Mouse (Mus musculus): Measurements from ENCODE around the gene Hipk1. TPM values are rescaled to one million over a fixed set of nuclear protein-coding genes. Genes with fewer than 3 reads are reported as not detected.
A peak's percentile ranks its signal among the peaks of the same experiment; 100 is the strongest.

Hipk1 gene
- polyA plus RNA-seq, 1 experiment from 2014 or later = 13.5 TPM

DNA sequence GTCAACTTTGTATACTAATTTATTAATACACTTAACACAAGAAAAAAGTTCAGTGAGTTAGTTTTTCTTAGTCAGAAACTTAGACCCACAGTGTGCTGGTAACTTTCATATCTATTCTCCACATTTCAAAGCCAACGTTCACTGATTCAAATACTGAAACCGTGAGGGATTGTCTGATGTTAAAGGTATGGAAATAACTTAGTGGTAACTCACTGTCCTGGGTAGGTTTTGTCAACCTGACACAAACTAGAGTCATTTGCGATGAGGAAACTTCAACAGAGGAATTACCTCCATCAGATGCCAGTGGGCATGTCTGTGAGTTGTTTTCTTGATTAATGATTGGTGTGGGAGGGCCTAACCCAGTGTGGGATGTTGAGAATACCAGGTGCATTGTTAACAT, 37.7 kb upstream of the Hipk1 start:
- ATAC-seq (ENCODE audit: insufficient number of reproducible peaks, low FRiP score) = no peak
- no peak overlapping the region for H3K27ac ChIP-seq (ENCODE audit: poor library complexity, severe bottlenecking)
- peaks cover 10% of the 10 kb centered on the region; the same call in 1 of the 2 replicates for H3K4me1 ChIP-seq (replicated peaks)
- no peak overlapping the region for H3K4me3 ChIP-seq
- H3K9ac ChIP-seq = no peak overlapping the region
- no peaks in the 10 kb centered on the region for H3K27me3 ChIP-seq (replicated peaks)
- H3K9me3 ChIP-seq (replicated peaks) = no peaks in the 10 kb centered on the region
- 78% methylated on average over 3 of the region's 3 CpGs for WGBS
- no peak overlapping the region for H3K4me2 ChIP-seq
- H3K36me3 ChIP-seq = no peaks in the 10 kb centered on the region

GRCm38 (mm10) chr3:103827548-103827947, 36.2 kb upstream of the Hipk1 start:
- H3K9me3 ChIP-seq (replicated peaks) = no peaks in the 10 kb centered on the region
- H3K4me3 ChIP-seq = no peak overlapping the region
- H3K27me3 ChIP-seq (replicated peaks) = no peaks in the 10 kb centered on the region
- ATAC-seq (ENCODE audit: insufficient number of reproducible peaks, low FRiP score) = no peak
- H3K4me1 ChIP-seq (replicated peaks) = peaks cover 8% of the 10 kb centered on the region; the same call in 1 of the 2 replicates
- H3K36me3 ChIP-seq = peaks cover 11% of the 10 kb centered on the region
- H3K4me2 ChIP-seq = no peak overlapping the region
- H3K9ac ChIP-seq = no peak overlapping the region
- no peak overlapping the region for H3K27ac ChIP-seq (ENCODE audit: poor library complexity, severe bottlenecking)

DNA sequence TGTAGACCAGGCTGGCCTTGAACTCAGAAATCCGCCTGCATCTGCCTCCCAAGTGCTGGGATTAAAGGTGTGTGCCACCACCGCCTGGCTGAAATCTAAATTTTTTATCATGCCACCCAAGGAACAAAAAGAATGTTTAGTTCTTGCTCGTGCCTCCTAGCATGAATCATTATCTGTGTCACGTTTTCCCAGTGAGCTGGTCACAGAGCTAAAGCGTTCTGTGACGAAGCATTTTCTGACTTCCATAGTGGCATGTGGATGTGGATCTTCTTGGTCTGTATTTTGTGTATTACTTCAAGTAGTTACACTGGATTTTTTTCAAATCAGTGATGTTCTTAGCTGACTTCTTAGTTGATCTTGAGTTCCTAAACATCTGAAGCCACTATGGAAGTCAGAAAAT, 19.6 kb upstream of the Hipk1 start:
- H3K27me3 ChIP-seq (replicated peaks) = no peaks in the 10 kb centered on the region
- no peak overlapping the region for H3K4me3 ChIP-seq
- H3K27ac ChIP-seq (ENCODE audit: poor library complexity, severe bottlenecking) = no peak overlapping the region
- H3K4me1 ChIP-seq (replicated peaks) = peaks cover 11% of the 10 kb centered on the region
- peak; percentile 56; the same call in 1 of the 2 replicates for ATAC-seq (ENCODE audit: insufficient number of reproducible peaks, low FRiP score)
- no peaks in the 10 kb centered on the region for H3K9me3 ChIP-seq (replicated peaks)
- 0 out of 2 replicates have a peak overlapping the region, but pooled peaks have one; percentile 5 for H3K4me2 ChIP-seq
- 80% methylated on average over 6 of the region's 6 CpGs for WGBS
- H3K36me3 ChIP-seq = peaks cover 24% of the 10 kb centered on the region
- no peak overlapping the region for H3K9ac ChIP-seq

GRCm38 (mm10) chr3:103809799-103810150, 18.4 kb upstream of the Hipk1 start:
- Histone ChIP-seq H3K4me1 (replicated peaks) (peaks cover 11% of the 10 kb centered on the region), H3K9me3 (replicated peaks) (no peaks in the 10 kb centered on the region), H3K27ac (ENCODE audit: poor library complexity, severe bottlenecking) (peak overlapping the region; percentile 96), H3K9ac (peak overlapping the region; percentile 95), H3K27me3 (replicated peaks) (no peaks in the 10 kb centered on the region), H3K4me2 (peak overlapping the region; percentile 93), H3K4me3 (peak overlapping the region; percentile 97), H3K36me3 (peaks cover 18% of the 10 kb centered on the region)
- 1% methylated on average over 14 of the region's 14 CpGs for WGBS
- ATAC-seq (ENCODE audit: insufficient number of reproducible peaks, low FRiP score) = peak; percentile 61

DNA sequence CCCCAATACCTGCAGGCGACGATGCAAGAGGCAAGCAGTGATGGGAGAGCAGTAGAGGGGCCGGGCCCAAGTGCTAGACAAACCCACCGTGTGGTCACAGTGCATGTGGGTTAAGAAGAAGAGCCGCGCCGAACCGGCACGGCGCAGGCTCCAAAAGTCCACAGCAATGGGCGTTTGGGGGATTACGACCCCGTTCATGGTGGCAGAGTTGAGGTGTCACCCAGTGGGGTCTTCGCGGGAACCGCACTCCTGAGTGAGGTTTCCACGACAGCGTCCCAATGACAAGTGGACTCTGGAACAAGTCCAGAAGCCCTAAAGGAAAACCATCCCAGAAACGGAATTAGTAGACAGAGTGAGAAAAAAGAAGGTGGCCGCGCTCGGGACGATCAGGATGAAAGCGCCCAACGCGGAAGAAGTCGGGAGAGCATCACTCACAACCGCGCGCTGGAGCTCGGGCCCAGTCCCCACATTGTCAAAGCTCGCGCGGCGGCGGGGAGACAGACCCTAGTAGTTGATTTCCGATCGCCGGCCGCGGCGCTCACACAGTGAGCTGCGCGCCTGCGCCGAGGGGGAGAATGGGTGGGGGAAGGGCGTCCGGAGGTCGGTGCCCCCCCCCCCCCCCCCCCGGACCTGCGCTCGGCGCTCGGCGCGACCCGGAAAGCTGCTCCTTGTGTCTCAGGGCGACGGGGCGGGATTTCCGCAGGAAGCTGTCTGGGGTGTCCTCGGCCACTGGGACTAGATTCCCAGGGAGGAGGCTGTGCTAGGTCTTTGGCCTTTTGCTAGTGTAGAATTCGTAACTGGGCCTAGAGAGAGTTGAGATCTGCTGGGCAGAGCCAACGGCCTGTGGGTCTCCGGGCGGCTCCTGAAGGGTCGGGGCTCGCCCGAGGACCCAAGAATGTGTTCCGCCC, 17.8 kb upstream of the Hipk1 start, which contains the start of the genes Dclre1b, Ap4b1 and Gm43064:
TSS of gene Dclre1b (minus strand) at position 554 of the 908 bp plus-strand sequence.
TSS of gene Ap4b1 (plus strand) at position 630 of the 908 bp plus-strand sequence.
TSS of gene Gm43064 (plus strand) at position 683 of the 908 bp plus-strand sequence.
- Histone ChIP-seq H3K27ac (ENCODE audit: poor library complexity, severe bottlenecking) (peak within 1 kb of the TSS; percentile 96), H3K27me3 (replicated peaks) (no peaks in the 10 kb centered on the region), H3K9me3 (replicated peaks) (no peaks in the 10 kb centered on the region), H3K4me3 (peak within 1 kb of the TSS; percentile 97), H3K36me3 (peaks cover 22% of the 10 kb centered on the region), H3K4me1 (replicated peaks) (peaks cover 11% of the 10 kb centered on the region), H3K9ac (peak within 1 kb of the TSS; percentile 95), H3K4me2 (peak within 1 kb of the TSS; percentile 93)
- under 1% methylated on average over 56 of the region's 70 CpGs for WGBS
- ATAC-seq (ENCODE audit: insufficient number of reproducible peaks, low FRiP score) = peak; percentile 91

GRCm38 (mm10) chr3:103805671-103806070, 14.3 kb upstream of the Hipk1 start:
- Histone ChIP-seq H3K9me3 (replicated peaks) (no peaks in the 10 kb centered on the region), H3K4me3 (no peak overlapping the region), H3K27ac (ENCODE audit: poor library complexity, severe bottlenecking) (no peak overlapping the region), H3K4me1 (replicated peaks) (peaks cover 24% of the 10 kb centered on the region), H3K4me2 (no peak overlapping the region), H3K9ac (no peak overlapping the region), H3K27me3 (replicated peaks) (no peaks in the 10 kb centered on the region), H3K36me3 (peaks cover 37% of the 10 kb centered on the region)
- ATAC-seq (ENCODE audit: insufficient number of reproducible peaks, low FRiP score) = no peak
- WGBS = 90% methylated on average over 1 of the region's 1 CpGs

- Histone ChIP-seq H3K9ac (no peak overlapping the region), H3K9me3 (replicated peaks) (no peaks in the 10 kb centered on the region), H3K4me3 (no peak overlapping the region), H3K36me3 (peaks cover 37% of the 10 kb centered on the region), H3K27me3 (replicated peaks) (no peaks in the 10 kb centered on the region), H3K27ac (ENCODE audit: poor library complexity, severe bottlenecking) (peak overlapping the region; percentile 66), H3K4me2 (no peak overlapping the region), H3K4me1 (replicated peaks) (peaks cover 13% of the 10 kb centered on the region)
- ATAC-seq (ENCODE audit: insufficient number of reproducible peaks, low FRiP score) = no peak
- WGBS = 78% methylated on average over 8 of the region's 8 CpGs
Observed at GRCm38 (mm10) chr3:103802861-103803260, 11.5 kb upstream of the Hipk1 start.

- WGBS = 57% methylated on average over 10 of the region's 10 CpGs
- H3K9me3 ChIP-seq (replicated peaks) = no peaks in the 10 kb centered on the region
- peaks cover 13% of the 10 kb centered on the region for H3K4me1 ChIP-seq (replicated peaks)
- no peak overlapping the region for H3K9ac ChIP-seq
- peak; percentile 74 for ATAC-seq (ENCODE audit: insufficient number of reproducible peaks, low FRiP score)
- H3K27ac ChIP-seq (ENCODE audit: poor library complexity, severe bottlenecking) = peak overlapping the region; percentile 79
- H3K4me3 ChIP-seq = no peak overlapping the region
- peaks cover 31% of the 10 kb centered on the region for H3K36me3 ChIP-seq
- no peaks in the 10 kb centered on the region for H3K27me3 ChIP-seq (replicated peaks)
- H3K4me2 ChIP-seq = no peak overlapping the region; the same call in 1 of the 2 replicates
Observed at GRCm38 (mm10) chr3:103801631-103802531, 10.5 kb upstream of the Hipk1 start.

DNA sequence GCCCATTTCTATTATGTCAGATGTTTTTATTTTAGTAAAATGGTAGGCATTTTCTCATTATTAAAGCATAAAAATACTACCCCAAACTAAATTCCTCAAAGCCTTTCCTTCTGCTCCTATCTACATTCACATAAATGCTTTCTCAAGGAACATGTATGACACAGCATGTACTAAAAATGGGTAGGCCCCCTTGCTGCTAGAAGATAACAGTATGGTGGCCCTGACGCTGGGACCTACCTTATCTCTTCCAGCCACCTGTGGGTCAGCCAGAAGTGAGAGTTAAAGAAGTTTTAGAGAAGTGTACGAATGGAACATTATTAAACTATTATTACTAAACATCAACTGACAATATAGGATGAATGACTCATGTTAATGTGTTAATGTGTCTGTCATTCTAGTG, 8.1 kb upstream of the Hipk1 start:
- peak; percentile 91 for ATAC-seq (ENCODE audit: insufficient number of reproducible peaks, low FRiP score)
- H3K27ac ChIP-seq (ENCODE audit: poor library complexity, severe bottlenecking) = no peak overlapping the region
- no peaks in the 10 kb centered on the region for H3K27me3 ChIP-seq (replicated peaks)
- peaks cover 13% of the 10 kb centered on the region for H3K4me1 ChIP-seq (replicated peaks)
- H3K4me2 ChIP-seq = no peak overlapping the region
- no peaks in the 10 kb centered on the region for H3K9me3 ChIP-seq (replicated peaks)
- no peak overlapping the region for H3K4me3 ChIP-seq
- no peak overlapping the region for H3K9ac ChIP-seq
- H3K36me3 ChIP-seq = peaks cover 19% of the 10 kb centered on the region
- 28% methylated on average over 2 of the region's 2 CpGs for WGBS

DNA sequence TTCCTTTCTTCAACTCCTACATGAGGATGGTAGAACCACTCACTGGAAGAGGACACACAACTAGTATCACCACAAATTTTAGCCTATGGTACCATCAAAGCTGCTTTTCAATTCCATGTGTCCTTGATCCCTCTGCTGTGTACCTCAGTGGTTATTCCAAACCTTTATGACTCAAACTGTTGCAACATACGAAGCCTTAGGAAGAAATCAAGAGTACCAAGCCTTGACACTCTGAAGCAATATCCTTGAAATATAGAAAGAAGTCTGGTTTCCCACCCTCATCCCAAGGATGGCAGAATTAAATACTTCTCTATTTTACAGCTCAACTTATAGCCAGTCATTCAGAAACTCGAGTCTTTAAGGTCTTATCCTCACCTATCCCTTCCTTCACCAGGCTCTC, 5.0 kb upstream of the Hipk1 start:
- Histone ChIP-seq H3K9ac (no peak overlapping the region), H3K27ac (ENCODE audit: poor library complexity, severe bottlenecking) (no peak overlapping the region), H3K4me2 (no peak overlapping the region), H3K4me1 (replicated peaks) (peaks cover 1% of the 10 kb centered on the region; the same call in 1 of the 2 replicates), H3K27me3 (replicated peaks) (0 out of 2 replicates have a peak, but pooled peaks cover 4% of the 10 kb centered on the region), H3K4me3 (no peak overlapping the region), H3K36me3 (no peaks in the 10 kb centered on the region; the same call in 1 of the 2 replicates), H3K9me3 (replicated peaks) (no peaks in the 10 kb centered on the region)
- ATAC-seq (ENCODE audit: insufficient number of reproducible peaks, low FRiP score) = no peak
- 64% methylated on average over 2 of the region's 2 CpGs for WGBS

DNA sequence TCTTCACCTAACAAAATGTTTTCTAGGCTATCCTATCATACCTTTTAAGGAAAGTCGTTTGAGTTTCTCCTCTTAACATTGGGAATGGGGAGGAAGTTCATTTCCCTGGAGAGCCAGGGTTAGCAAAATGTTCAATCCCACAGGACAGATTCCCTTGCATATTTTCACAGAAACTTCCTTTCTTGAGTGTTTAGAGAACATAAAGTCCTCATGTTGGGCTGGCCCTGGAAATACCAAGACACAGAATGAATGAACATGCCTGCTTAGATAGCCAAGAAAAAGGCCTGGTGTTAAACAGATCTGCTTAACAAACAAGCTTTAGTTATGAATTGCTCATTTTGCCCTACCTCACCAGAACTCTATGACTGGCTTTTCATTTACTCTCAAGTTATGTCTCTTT, 1.2 kb upstream of the Hipk1 start:
- no peak overlapping the region for H3K27ac ChIP-seq (ENCODE audit: poor library complexity, severe bottlenecking)
- ATAC-seq (ENCODE audit: insufficient number of reproducible peaks, low FRiP score) = no peak
- H3K36me3 ChIP-seq = no peaks in the 10 kb centered on the region
- no peak overlapping the region for H3K4me3 ChIP-seq
- 0 out of 2 replicates have a peak, but pooled peaks cover 4% of the 10 kb centered on the region for H3K27me3 ChIP-seq (replicated peaks)
- 69% methylated on average over 1 of the region's 1 CpGs for WGBS
- H3K4me2 ChIP-seq = no peak overlapping the region
- H3K4me1 ChIP-seq (replicated peaks) = peaks cover 11% of the 10 kb centered on the region
- H3K9ac ChIP-seq = no peak overlapping the region
- H3K9me3 ChIP-seq (replicated peaks) = no peaks in the 10 kb centered on the region
